Mouse (Mus musculus): Measurements from ENCODE around the gene Wnt11. TPM values are rescaled to one million over a fixed set of nuclear protein-coding genes. Genes with fewer than 3 reads are reported as not detected.

Wnt11 gene
- polyA plus RNA-seq, 1 experiment = 1.5 TPM

GRCm38 (mm10) chr7:98873316-98873715, 38.4 kb downstream of the Wnt11 start:
- Histone ChIP-seq H3K4me1 (ENCODE audit: control insufficient read depth, insufficient read depth, low read length) (no peaks in the 10 kb centered on the region; the same call in 1 of the 2 replicates), H3K4me3 (replicated peaks; ENCODE audit: control insufficient read depth, low read depth, low read length) (no peak overlapping the region), H3K27ac (ENCODE audit: control insufficient read depth, insufficient read depth, low read depth, low read length, poor library complexity) (no peak overlapping the region)
- WGBS = 93% methylated on average over 12 of the region's 12 CpGs
- TF ChIP-seq POLR2A (IDR thresholded peaks at IDR 0.05; ENCODE audit: borderline replicate concordance, control insufficient read depth, low read depth, low read length) (no peak), CTCF (IDR thresholded peaks at IDR 0.05; ENCODE audit: control insufficient read depth, insufficient read depth, low read length) (no peak)

DNA sequence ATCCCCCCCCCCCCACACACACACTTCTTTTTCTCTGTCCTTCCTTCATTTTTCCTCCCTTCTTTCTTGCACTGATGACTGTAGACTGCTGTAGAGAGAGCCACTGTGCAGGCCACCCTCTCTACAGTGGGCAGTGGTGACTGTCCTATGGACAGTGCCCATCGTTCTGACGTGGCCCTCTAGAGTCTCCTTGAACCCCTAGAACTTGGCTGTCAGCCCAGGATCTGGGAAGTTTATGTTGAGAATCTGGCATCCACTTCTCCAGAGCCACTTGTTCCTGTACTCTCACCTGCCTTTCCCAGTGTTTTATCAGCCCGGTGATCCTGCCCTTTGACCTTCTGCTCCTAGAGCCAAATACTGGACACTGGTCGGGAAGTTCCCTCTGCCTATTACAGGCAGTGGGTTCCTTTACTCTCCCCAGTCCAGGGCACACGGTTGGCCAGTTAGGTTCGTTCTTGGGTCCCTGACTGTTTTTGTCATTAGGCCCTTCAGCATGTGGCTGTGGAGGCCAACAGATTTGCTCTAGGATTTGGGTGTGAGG, 39.6 kb downstream of the Wnt11 start:
- H3K4me3 ChIP-seq (replicated peaks; ENCODE audit: control insufficient read depth, low read depth, low read length) = no peak overlapping the region
- no peak overlapping the region for H3K27ac ChIP-seq (ENCODE audit: control insufficient read depth, insufficient read depth, low read depth, low read length, poor library complexity)
- WGBS = 76% methylated on average over 6 of the region's 6 CpGs
- no peak for TF ChIP-seq CTCF (IDR thresholded peaks at IDR 0.05; ENCODE audit: control insufficient read depth, insufficient read depth, low read length)
- H3K4me1 ChIP-seq (ENCODE audit: control insufficient read depth, insufficient read depth, low read length) = no peaks in the 10 kb centered on the region

DNA sequence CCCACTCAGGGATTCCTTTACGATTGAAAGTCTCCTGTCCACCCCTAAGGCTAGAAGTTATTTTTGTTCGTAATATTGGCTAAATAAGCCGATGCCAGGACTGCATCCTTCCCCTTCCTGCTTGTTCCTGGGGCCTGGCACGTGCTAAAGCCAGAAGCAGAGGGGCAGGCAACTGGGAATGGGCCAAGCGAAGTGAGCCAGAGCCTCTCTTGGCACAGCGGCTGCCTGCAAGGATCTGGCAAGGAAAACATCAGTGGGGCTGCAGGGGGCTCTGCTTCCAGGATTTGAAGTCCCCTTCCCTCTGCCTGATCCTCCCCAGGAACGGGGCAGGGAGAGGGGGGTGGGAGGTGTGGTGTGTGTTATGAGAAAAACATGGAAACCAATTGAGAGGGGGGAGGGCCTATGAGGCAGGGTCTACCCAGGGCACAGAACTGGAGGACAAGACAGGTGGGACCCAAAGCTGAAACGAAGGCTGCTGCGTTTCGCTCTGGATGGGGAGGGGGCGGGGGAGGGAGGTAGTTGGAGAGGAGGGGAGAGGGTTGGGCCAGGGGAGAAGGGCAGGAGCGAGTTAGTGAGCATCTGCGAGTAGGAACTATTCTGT, 40.6 kb downstream of the Wnt11 start:
- no peak overlapping the region for H3K27ac ChIP-seq (ENCODE audit: control insufficient read depth, insufficient read depth, low read depth, low read length, poor library complexity)
- H3K4me1 ChIP-seq (ENCODE audit: control insufficient read depth, insufficient read depth, low read length) = no peaks in the 10 kb centered on the region
- 77% methylated on average over 13 of the region's 13 CpGs for WGBS
- H3K4me3 ChIP-seq (replicated peaks; ENCODE audit: control insufficient read depth, low read depth, low read length) = no peak overlapping the region
- TF ChIP-seq CTCF (IDR thresholded peaks at IDR 0.05; ENCODE audit: control insufficient read depth, insufficient read depth, low read length) (no peak), POLR2A (IDR thresholded peaks at IDR 0.05; ENCODE audit: borderline replicate concordance, control insufficient read depth, low read depth, low read length) (no peak)

DNA sequence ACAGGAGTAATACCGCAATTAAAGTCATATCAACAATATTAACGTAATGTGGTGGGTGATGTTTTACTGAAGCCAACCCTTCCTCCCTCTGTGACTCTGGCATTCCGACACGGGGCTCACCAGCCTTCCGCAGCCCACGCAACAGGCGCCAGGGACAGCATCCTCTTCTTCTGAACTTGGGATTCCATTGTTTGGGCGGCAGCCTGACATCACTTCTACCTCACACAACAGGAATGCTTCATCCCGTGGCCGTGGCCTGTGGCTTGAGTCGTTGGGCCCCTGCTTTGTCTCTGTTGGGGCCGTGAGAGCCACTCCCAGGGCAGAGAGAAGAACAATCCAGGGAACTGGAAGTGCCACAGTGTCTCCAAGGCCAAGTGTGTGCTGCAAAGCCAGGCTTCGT, 41.2 kb downstream of the Wnt11 start:
- H3K4me1 ChIP-seq (ENCODE audit: control insufficient read depth, insufficient read depth, low read length) = no peaks in the 10 kb centered on the region
- H3K4me3 ChIP-seq (replicated peaks; ENCODE audit: control insufficient read depth, low read depth, low read length) = no peak overlapping the region
- 83% methylated on average over 13 of the region's 13 CpGs for WGBS
- TF ChIP-seq POLR2A (IDR thresholded peaks at IDR 0.05; ENCODE audit: borderline replicate concordance, control insufficient read depth, low read depth, low read length) = no peak
- TF ChIP-seq CTCF (IDR thresholded peaks at IDR 0.05; ENCODE audit: control insufficient read depth, insufficient read depth, low read length) = no peak
- no peak overlapping the region for H3K27ac ChIP-seq (ENCODE audit: control insufficient read depth, insufficient read depth, low read depth, low read length, poor library complexity)

- WGBS = 77% methylated on average over 2 of the region's 2 CpGs
Measured at GRCm38 (mm10) chr7:98879176-98879575, 44.3 kb downstream of the Wnt11 start.

DNA sequence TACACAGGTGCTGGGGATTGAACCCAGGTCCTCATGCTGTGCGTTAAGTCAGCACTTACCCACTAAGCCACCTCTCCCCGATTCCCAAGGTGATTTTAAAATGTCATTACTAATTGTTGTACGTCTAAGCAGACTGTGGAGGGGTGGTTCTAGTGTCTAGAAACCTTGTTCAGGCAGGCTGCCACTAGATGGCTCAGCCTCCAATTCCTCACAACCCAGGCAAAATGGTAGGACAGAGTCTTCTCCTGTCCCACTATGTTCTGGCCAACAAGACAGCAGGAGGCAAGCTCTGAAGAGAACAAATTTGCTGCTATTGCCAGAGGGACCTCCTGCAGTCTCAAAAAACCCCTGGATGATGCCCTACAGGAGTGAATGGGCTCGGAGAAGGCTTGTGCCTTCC, 47.0 kb downstream of the Wnt11 start:
- H3K4me3 ChIP-seq (replicated peaks; ENCODE audit: control insufficient read depth, low read depth, low read length) = no peak overlapping the region
- no peaks in the 10 kb centered on the region for H3K4me1 ChIP-seq (ENCODE audit: control insufficient read depth, insufficient read depth, low read length)
- H3K27ac ChIP-seq (ENCODE audit: control insufficient read depth, insufficient read depth, low read depth, low read length, poor library complexity) = no peak overlapping the region
- 73% methylated on average over 4 of the region's 4 CpGs for WGBS
- TF ChIP-seq POLR2A (IDR thresholded peaks at IDR 0.05; ENCODE audit: borderline replicate concordance, control insufficient read depth, low read depth, low read length) (no peak), CTCF (IDR thresholded peaks at IDR 0.05; ENCODE audit: control insufficient read depth, insufficient read depth, low read length) (no peak)

More at GRCm38 (mm10) chr7:98879176-98879575, 44.3 kb downstream of the Wnt11 start:
- Histone ChIP-seq H3K4me3 (replicated peaks; ENCODE audit: control insufficient read depth, low read depth, low read length) (no peak overlapping the region), H3K27ac (ENCODE audit: control insufficient read depth, insufficient read depth, low read depth, low read length, poor library complexity) (no peak overlapping the region), H3K4me1 (ENCODE audit: control insufficient read depth, insufficient read depth, low read length) (no peaks in the 10 kb centered on the region)
- TF ChIP-seq CTCF (IDR thresholded peaks at IDR 0.05; ENCODE audit: control insufficient read depth, insufficient read depth, low read length) (no peak), POLR2A (IDR thresholded peaks at IDR 0.05; ENCODE audit: borderline replicate concordance, control insufficient read depth, low read depth, low read length) (no peak)

DNA sequence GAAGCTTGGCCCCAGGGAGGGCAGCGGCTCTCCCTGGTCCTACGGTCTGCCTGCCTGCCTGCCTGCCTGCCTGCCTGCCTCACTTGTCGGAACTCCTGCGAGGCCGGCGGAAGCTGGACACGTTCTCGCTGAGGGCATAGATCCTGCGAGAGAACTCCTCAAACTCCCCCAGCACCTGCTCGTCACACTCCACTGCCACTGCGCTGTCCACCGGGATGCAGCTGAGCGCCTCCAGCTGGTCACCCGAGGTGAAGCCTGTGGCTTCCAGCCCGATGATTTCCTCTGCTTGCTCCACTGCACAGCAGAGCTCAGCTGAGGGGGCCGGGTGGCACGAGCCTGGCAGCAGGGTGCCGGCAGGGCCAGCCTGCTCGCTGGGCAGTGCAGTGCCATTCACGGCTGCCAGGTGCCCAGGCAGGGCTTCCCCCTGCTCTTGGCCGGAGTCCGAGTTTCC, 52.9 kb downstream of the Wnt11 start:
- no peak for TF ChIP-seq POLR2A (IDR thresholded peaks at IDR 0.05; ENCODE audit: borderline replicate concordance, control insufficient read depth, low read depth, low read length)
- TF ChIP-seq CTCF (IDR thresholded peaks at IDR 0.05; ENCODE audit: control insufficient read depth, insufficient read depth, low read length) = no peak
- H3K4me1 ChIP-seq (ENCODE audit: control insufficient read depth, insufficient read depth, low read length) = peaks cover 2% of the 10 kb centered on the region
- no peak overlapping the region for H3K4me3 ChIP-seq (replicated peaks; ENCODE audit: control insufficient read depth, low read depth, low read length)
- no peak overlapping the region for H3K27ac ChIP-seq (ENCODE audit: control insufficient read depth, insufficient read depth, low read depth, low read length, poor library complexity)
- 82% methylated on average over 22 of the region's 22 CpGs for WGBS

DNA sequence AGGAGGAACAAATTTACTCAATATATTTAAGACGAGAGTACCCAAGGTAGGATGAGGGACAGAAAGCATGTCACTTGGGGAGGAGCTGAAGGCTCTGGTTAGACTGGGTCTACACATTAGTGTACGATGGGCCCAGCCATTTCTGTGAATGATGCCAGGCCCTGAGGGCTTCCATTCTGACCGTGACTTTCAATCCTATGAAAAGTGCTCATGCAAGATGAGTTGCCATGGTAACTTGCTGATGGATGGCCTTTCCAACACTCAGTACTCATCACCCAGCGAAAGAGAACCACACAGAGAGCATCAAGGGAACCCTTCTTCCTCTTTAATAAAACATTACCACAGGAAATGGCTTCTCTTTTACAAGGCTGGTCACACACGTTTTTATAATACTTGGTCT, 53.9 kb downstream of the Wnt11 start:
- WGBS = 69% methylated on average over 5 of the region's 5 CpGs
- TF ChIP-seq CTCF (IDR thresholded peaks at IDR 0.05; ENCODE audit: control insufficient read depth, insufficient read depth, low read length) = no peak

DNA sequence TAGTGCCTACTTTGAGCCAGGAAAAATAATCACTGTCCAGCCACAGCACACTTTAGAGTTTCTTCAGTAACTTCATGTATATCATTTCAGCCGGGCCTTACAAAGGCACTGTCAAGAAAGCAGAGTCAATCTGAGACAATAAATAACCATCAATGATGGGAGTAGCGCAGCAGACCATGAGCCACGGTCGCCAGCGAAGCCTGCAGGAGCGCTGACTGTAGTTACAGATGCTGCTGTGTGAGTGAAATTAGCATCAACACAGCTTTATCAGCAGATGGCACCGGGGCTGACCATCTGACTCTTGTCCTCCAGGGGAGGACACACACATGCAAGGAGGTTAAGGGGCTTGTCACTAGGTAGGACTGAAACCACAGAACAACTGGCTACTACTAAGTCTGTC, 54.3 kb downstream of the Wnt11 start:
- no peak overlapping the region for H3K27ac ChIP-seq (ENCODE audit: control insufficient read depth, insufficient read depth, low read depth, low read length, poor library complexity)
- TF ChIP-seq CTCF (IDR thresholded peaks at IDR 0.05; ENCODE audit: control insufficient read depth, insufficient read depth, low read length) (no peak), POLR2A (IDR thresholded peaks at IDR 0.05; ENCODE audit: borderline replicate concordance, control insufficient read depth, low read depth, low read length) (no peak)
- H3K4me3 ChIP-seq (replicated peaks; ENCODE audit: control insufficient read depth, low read depth, low read length) = no peak overlapping the region
- peaks cover 4% of the 10 kb centered on the region for H3K4me1 ChIP-seq (ENCODE audit: control insufficient read depth, insufficient read depth, low read length)
- 87% methylated on average over 7 of the region's 7 CpGs for WGBS

More for the DNA sequence above, 53.9 kb downstream of the Wnt11 start:
- Histone ChIP-seq H3K27ac (ENCODE audit: control insufficient read depth, insufficient read depth, low read depth, low read length, poor library complexity) (no peak overlapping the region), H3K4me1 (ENCODE audit: control insufficient read depth, insufficient read depth, low read length) (peaks cover 3% of the 10 kb centered on the region), H3K4me3 (replicated peaks; ENCODE audit: control insufficient read depth, low read depth, low read length) (no peak overlapping the region)

Measured in bone marrow, adult 2 months (tissue).